Mouse (Mus musculus) midbrain, embryonic 12.5 days (tissue): ENCODE measurements around the gene A630076J17Rik. TPM values are rescaled to one million over a fixed set of nuclear protein-coding genes. Genes with fewer than 3 reads are reported as not detected.

Source experiments
- ATAC-seq: fragments of 200-750 bp; cut with Nextera tagmentation; 2 replicates; pipeline ENCODE4 v1.8.0; 2017; ENCODE audit warnings: low read depth, moderate TSS enrichment, moderate library complexity; ENCODE audit not compliant: low FRiP score
- H3K27ac ChIP-seq: fragments of 300-500 bp; sonication (generic); replicated peaks from 2 replicates; pipeline ENCODE4 v1.5.1; 2016; ENCODE audit warnings: mild to moderate bottlenecking
- H3K27me3 ChIP-seq: fragments of 300-500 bp; sonication (generic); 2 replicates; pipeline ENCODE4 v1.6.1; 2016; ENCODE audit warnings: mild to moderate bottlenecking
- H3K36me3 ChIP-seq: fragments of 300-500 bp; sonication (generic); 2 replicates; pipeline ENCODE4 v1.6.1; 2016
- H3K4me1 ChIP-seq: fragments of 300-500 bp; sonication (generic); 2 replicates; pipeline ENCODE4 v1.6.1; 2016
- H3K4me2 ChIP-seq: fragments of 300-500 bp; sonication (generic); replicated peaks from 2 replicates; pipeline ENCODE4 v1.6.1; 2016; ENCODE audit warnings: mild to moderate bottlenecking, moderate library complexity
- H3K4me3 ChIP-seq: fragments of 300-500 bp; sonication (generic); 2 replicates; pipeline ENCODE4 v1.5.1; 2016; ENCODE audit warnings: mild to moderate bottlenecking
- H3K9ac ChIP-seq: fragments of 300-500 bp; sonication (generic); replicated peaks from 2 replicates; pipeline ENCODE4 v1.6.1; 2016; ENCODE audit warnings: mild to moderate bottlenecking, moderate library complexity
- H3K9me3 ChIP-seq: fragments of 300-500 bp; sonication (generic); 2 replicates; pipeline ENCODE4 v1.6.1; 2016; ENCODE audit warnings: mild to moderate bottlenecking
- WGBS: fragments of 180-500 bp; shearing (Covaris S2); methylation state at CpG from one replicate; pipeline ENCODE4 v1.1.7; 2016; 5-methylcytosine and 5-hydroxymethylcytosine counted together
- polyA plus RNA-seq: library from polyadenylated mRNA; unstranded; fragments of >200 nt; fragmentation: Nextera tagmentation; extraction: Ambion mirVana; gene quantifications from 2 replicates; pipeline ENCODE4 v1.2.1, GENCODE M21; 2016

A630076J17Rik gene
- polyA plus RNA-seq, 1 experiment from 2014 or later, result not detected

DNA sequence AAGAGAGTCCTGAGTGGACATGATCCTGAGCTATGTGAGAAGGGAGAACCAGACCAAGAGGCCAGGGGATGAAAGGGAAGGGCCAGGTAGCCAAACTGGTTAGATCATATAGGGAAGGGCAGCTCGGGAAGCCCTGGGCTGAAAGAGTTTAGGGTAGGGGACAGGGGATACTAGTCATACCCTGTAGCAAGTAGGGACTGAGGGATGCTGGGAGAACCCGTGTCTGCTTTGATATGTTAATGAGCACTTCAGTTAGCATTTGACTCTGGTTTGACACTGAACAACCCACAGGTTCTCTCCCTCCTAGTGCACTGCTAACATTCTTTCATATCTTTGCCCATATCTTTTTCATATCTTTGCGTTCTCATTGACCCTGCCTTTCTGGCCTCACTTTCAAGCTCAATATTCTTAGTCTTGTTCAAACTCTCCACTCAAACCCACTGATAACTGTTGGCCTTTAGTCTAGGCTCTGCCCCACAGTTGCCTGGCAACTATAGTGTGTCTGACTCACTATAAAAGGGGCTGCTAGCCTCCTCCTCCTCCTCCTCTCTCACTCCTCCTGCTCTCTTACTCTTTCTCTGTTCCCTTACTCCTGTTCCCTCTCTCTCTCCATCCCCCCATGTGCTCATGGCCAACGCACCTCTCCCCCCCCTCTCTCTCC, 23.8 kb upstream of the A630076J17Rik start:
- no peaks in the 10 kb centered on the region for H3K9me3 ChIP-seq
- WGBS, result 51% methylated on average over 4 of the region's 4 CpGs
- no peak overlapping the region for H3K4me3 ChIP-seq
- no peak overlapping the region for H3K27ac ChIP-seq
- peak; percentile 20; the same call in 1 of the 2 replicates for ATAC-seq
- H3K36me3 ChIP-seq, result no peaks in the 10 kb centered on the region
- H3K9ac ChIP-seq, result no peak overlapping the region
- no peak overlapping the region for H3K4me2 ChIP-seq
- H3K27me3 ChIP-seq, result no peaks in the 10 kb centered on the region; the same call in 1 of the 2 replicates
- peaks cover 19% of the 10 kb centered on the region; the same call in 1 of the 2 replicates for H3K4me1 ChIP-seq

DNA sequence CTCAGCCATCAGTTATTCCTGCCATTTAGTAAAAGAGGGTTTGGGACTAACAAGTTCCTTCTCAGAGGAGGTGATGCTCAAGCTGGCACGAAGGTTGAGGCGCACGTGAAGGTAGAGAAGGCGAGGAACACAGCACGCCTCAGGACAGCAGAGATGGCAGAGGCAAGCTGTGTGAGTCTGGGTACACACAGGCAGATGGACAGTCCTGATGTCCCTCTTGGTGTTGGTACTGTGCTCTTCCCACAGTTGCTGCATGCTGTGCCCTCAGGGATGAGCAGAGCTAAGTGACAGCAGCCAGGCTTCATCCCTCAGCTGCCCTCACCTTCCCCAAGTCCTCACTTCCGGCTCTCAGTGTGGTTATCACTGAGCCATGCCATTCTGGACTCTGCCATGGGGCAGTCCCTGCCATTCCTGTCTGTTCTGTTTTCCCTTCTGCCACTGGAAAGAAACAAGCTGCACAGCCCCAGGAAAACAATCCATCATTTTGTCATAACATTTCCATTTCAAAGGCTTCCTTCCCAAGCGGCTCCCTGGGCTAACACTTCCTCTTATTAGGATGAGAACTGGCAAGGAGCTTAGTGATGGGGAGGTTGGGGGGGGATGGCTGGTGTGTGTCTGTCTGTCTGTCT, 22.7 kb upstream of the A630076J17Rik start:
- WGBS, result 68% methylated on average over 7 of the region's 7 CpGs

GRCm38 (mm10) chr3:107214606-107215005, 15.8 kb upstream of the A630076J17Rik start:
- no peaks in the 10 kb centered on the region for H3K27me3 ChIP-seq
- no peak for ATAC-seq
- H3K4me2 ChIP-seq, result no peak overlapping the region
- 90% methylated on average over 5 of the region's 5 CpGs for WGBS
- H3K9ac ChIP-seq, result no peak overlapping the region
- no peak overlapping the region for H3K27ac ChIP-seq
- no peaks in the 10 kb centered on the region for H3K9me3 ChIP-seq
- H3K4me3 ChIP-seq, result no peak overlapping the region
- H3K36me3 ChIP-seq, result no peaks in the 10 kb centered on the region
- no peaks in the 10 kb centered on the region for H3K4me1 ChIP-seq

More for the DNA sequence above, 22.7 kb upstream of the A630076J17Rik start:
- Histone ChIP-seq H3K4me3 (no peak overlapping the region), H3K36me3 (no peaks in the 10 kb centered on the region), H3K9ac (no peak overlapping the region), H3K4me2 (no peak overlapping the region), H3K9me3 (no peaks in the 10 kb centered on the region), H3K27ac (no peak overlapping the region), H3K4me1 (peaks cover 15% of the 10 kb centered on the region; the same call in 1 of the 2 replicates), H3K27me3 (no peaks in the 10 kb centered on the region; the same call in 1 of the 2 replicates)
- peak; percentile 10; the same call in 1 of the 2 replicates for ATAC-seq

- ATAC-seq, result no peak
These were observed 13.9 kb upstream of the A630076J17Rik start for GRCm38 (mm10) chr3:107216400-107217100.

DNA sequence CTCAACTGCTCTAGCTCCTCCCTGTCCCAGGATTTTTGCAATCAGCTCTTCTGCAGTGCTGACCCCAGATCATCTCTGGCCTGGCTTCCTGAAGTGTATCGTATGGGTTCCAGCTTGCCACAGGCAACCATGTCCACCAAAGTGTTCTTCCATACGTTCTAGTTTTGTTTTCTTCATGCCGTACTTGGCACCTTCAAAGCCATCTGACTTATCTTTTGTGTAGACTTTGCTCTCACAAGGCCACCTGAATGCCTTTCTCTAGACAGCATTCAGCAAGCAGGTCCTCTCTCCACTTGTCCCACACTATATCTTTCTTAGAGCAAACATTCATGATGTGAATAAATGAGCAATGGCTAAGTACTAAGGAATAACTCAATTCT, 13.3 kb upstream of the A630076J17Rik start:
- H3K4me3 ChIP-seq, result no peak overlapping the region
- no peak overlapping the region for H3K9ac ChIP-seq
- H3K27me3 ChIP-seq, result no peaks in the 10 kb centered on the region
- 89% methylated on average over 3 of the region's 3 CpGs for WGBS
- ATAC-seq, result no peak
- H3K27ac ChIP-seq, result no peak overlapping the region
- H3K36me3 ChIP-seq, result no peaks in the 10 kb centered on the region
- H3K9me3 ChIP-seq, result no peaks in the 10 kb centered on the region
- no peak overlapping the region for H3K4me2 ChIP-seq
- peaks cover 4% of the 10 kb centered on the region; the same call in 1 of the 2 replicates for H3K4me1 ChIP-seq

More at GRCm38 (mm10) chr3:107216400-107217100, 13.9 kb upstream of the A630076J17Rik start:
- H3K27me3 ChIP-seq, result no peaks in the 10 kb centered on the region
- no peak overlapping the region for H3K9ac ChIP-seq
- H3K27ac ChIP-seq, result no peak overlapping the region
- H3K4me3 ChIP-seq, result no peak overlapping the region
- WGBS, result 74% methylated on average over 8 of the region's 8 CpGs
- H3K4me1 ChIP-seq, result peaks cover 4% of the 10 kb centered on the region; the same call in 1 of the 2 replicates
- H3K4me2 ChIP-seq, result no peak overlapping the region
- H3K36me3 ChIP-seq, result no peaks in the 10 kb centered on the region
- no peaks in the 10 kb centered on the region for H3K9me3 ChIP-seq

GRCm38 (mm10) chr3:107218572-107218971, 11.8 kb upstream of the A630076J17Rik start:
- H3K4me2 ChIP-seq, result no peak overlapping the region
- no peak overlapping the region for H3K9ac ChIP-seq
- H3K4me3 ChIP-seq, result no peak overlapping the region
- no peaks in the 10 kb centered on the region for H3K36me3 ChIP-seq
- H3K27me3 ChIP-seq, result no peaks in the 10 kb centered on the region
- H3K9me3 ChIP-seq, result no peaks in the 10 kb centered on the region
- ATAC-seq, result no peak
- H3K27ac ChIP-seq, result no peak overlapping the region
- peaks cover 4% of the 10 kb centered on the region; the same call in 1 of the 2 replicates for H3K4me1 ChIP-seq
- WGBS, result 94% methylated on average over 7 of the region's 7 CpGs

DNA sequence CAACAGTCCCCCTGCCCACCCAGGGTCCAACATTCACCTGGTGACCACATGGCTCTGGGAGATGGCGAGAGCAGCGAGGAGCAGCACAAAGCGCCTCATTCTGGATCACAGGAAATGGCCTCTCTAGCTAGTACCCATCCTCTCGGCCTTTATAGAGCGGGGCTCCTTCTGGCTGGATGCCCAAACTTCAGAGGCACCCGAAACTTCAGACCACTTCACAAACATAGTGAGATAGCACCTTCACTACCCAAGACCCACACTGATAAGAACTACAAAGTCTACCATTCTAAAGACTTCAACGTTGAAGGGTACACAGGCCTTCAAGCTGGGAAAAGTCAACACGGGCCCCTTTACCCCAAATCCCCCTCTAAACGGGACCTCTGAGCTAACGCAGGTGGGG, 8.8 kb upstream of the A630076J17Rik start, which contains the start of gene Cym:
TSS of gene Cym (minus strand) at position 125 of the 400 bp plus-strand sequence.
- ATAC-seq, result no peak
- H3K4me2 ChIP-seq, result no peak within 1 kb of the TSS
- H3K36me3 ChIP-seq, result no peaks in the 10 kb centered on the region
- H3K9me3 ChIP-seq, result 0 out of 2 replicates have a peak, but pooled peaks cover 3% of the 10 kb centered on the region
- no peak within 1 kb of the TSS for H3K27ac ChIP-seq
- H3K9ac ChIP-seq, result no peak within 1 kb of the TSS
- no peaks in the 10 kb centered on the region for H3K27me3 ChIP-seq
- H3K4me3 ChIP-seq, result no peak within 1 kb of the TSS
- WGBS, result 90% methylated on average over 10 of the region's 10 CpGs
- H3K4me1 ChIP-seq, result peaks cover 4% of the 10 kb centered on the region; the same call in 1 of the 2 replicates

GRCm38 (mm10) chr3:107223230-107223629, 7.2 kb upstream of the A630076J17Rik start:
- no peak overlapping the region for H3K9ac ChIP-seq
- WGBS, result 73% methylated on average over 1 of the region's 1 CpGs

DNA sequence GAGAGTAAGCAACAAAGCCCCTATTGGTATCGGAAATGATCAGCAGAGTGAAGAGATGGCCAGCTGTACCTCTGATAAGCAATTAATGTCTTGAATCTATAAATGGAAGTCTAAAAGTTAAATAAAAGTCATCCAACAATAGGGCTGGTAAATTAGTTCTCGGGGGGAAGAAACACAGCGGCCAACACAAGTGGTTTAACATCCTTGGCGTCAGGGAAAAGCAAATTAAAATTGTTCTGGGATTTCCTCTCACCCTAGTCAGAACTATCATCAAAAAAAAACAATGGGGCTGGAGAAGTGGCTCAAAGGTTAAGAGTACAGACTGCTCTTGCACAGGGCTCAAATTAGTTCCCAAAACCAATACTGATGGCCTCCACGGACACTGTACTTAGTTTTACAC, 4.6 kb upstream of the A630076J17Rik start:
- H3K4me3 ChIP-seq, result no peak overlapping the region
- 87% methylated on average over 5 of the region's 5 CpGs for WGBS
- H3K9ac ChIP-seq, result no peak overlapping the region
- no peak overlapping the region for H3K27ac ChIP-seq
- no peaks in the 10 kb centered on the region for H3K4me1 ChIP-seq
- no peak for ATAC-seq
- no peak overlapping the region for H3K4me2 ChIP-seq
- no peaks in the 10 kb centered on the region for H3K27me3 ChIP-seq
- H3K9me3 ChIP-seq, result 0 out of 2 replicates have a peak, but pooled peaks cover 3% of the 10 kb centered on the region
- no peaks in the 10 kb centered on the region for H3K36me3 ChIP-seq

More at GRCm38 (mm10) chr3:107223230-107223629, 7.2 kb upstream of the A630076J17Rik start:
- Histone ChIP-seq H3K9me3 (0 out of 2 replicates have a peak, but pooled peaks cover 3% of the 10 kb centered on the region), H3K27me3 (no peaks in the 10 kb centered on the region), H3K36me3 (no peaks in the 10 kb centered on the region), H3K27ac (no peak overlapping the region), H3K4me3 (no peak overlapping the region), H3K4me1 (peaks cover 4% of the 10 kb centered on the region; the same call in 1 of the 2 replicates), H3K4me2 (no peak overlapping the region)
- ATAC-seq, result no peak

GRCm38 (mm10) chr3:107229221-107229620, 1.2 kb upstream of the A630076J17Rik start:
- no peaks in the 10 kb centered on the region for H3K4me1 ChIP-seq
- H3K4me2 ChIP-seq, result no peak overlapping the region
- peaks cover 5% of the 10 kb centered on the region; the same call in 1 of the 2 replicates for H3K27me3 ChIP-seq
- 0 out of 2 replicates have a peak, but pooled peaks cover 2% of the 10 kb centered on the region for H3K9me3 ChIP-seq
- WGBS, result 78% methylated on average over 5 of the region's 5 CpGs
- H3K4me3 ChIP-seq, result no peak overlapping the region
- no peak overlapping the region for H3K27ac ChIP-seq
- no peaks in the 10 kb centered on the region for H3K36me3 ChIP-seq
- H3K9ac ChIP-seq, result no peak overlapping the region
- ATAC-seq, result no peak

DNA sequence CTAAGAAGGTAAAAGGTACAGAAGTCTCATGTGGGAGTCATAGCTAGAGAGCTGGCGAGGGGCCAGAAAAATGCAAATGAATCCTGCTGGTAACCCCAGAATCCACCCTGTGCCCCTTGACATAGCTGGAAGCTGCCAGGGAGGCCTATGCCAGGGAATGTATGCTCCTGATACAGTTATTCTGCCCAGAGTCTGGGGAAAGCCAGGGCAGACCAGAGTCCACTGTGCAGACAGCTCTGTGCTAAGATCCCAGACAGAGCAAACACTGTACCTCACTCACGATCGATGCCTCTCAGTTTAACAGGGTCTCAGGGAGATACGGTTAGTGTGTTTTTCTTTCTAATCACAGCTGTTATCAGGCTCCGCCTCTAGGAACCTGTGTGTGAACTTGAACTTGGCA, 592 bp upstream of the A630076J17Rik start:
- Histone ChIP-seq H3K4me1 (no peaks in the 10 kb centered on the region), H3K36me3 (no peaks in the 10 kb centered on the region), H3K9ac (no peak overlapping the region), H3K27ac (no peak overlapping the region), H3K9me3 (no peaks in the 10 kb centered on the region), H3K4me3 (no peak overlapping the region), H3K4me2 (no peak overlapping the region), H3K27me3 (peaks cover 5% of the 10 kb centered on the region; the same call in 1 of the 2 replicates)
- WGBS, result 83% methylated on average over 5 of the region's 5 CpGs
- ATAC-seq, result no peak
